In genomic region chr6:142884128-142884527, GRCm38 (mm10) we compare ENCODE assay signal across 8 mouse cellular contexts.
DNase-seq lines count a peak whose midpoint lies in the region; ATAC-seq lines count a peak whose summit lies in the region.

No protein-coding gene starts in this region.

- H3K4me1 ChIP-seq in kidney, embryonic 15.5 days, result peaks cover 16% of the 10 kb centered on the region

- 64% methylated on average over 9 of the region's 9 CpGs for WGBS in kidney, embryonic 15.5 days

- peak; percentile 42 for ATAC-seq in CD4-positive, CD25-positive, alpha-beta regulatory T cell, adult 4 months
- ATAC-seq in kidney, embryonic 15.5 days (replicated peaks; ENCODE audit: low FRiP score), result peak; percentile 61; the same call in 1 of the 2 replicates

- H3K4me2 ChIP-seq in kidney, embryonic 15.5 days, result no peak overlapping the region

- H3K27me3 ChIP-seq in kidney, embryonic 15.5 days, result no peaks in the 10 kb centered on the region

- H3K36me3 ChIP-seq in kidney, embryonic 15.5 days, result no peaks in the 10 kb centered on the region

- DNase-seq in adrenal gland, postnatal 10 days, result peak; percentile 12
- no peak for DNase-seq in adrenal gland, adult 2 months
- DNase-seq in natural killer cell, adult 2 months (ENCODE audit: low spot score in 2 of 2), result peak; percentile 42 to 51
- no peak for DNase-seq in layer of hippocampus, postnatal 10 days (ENCODE audit: low spot score in 2 of 2)
- no peak for DNase-seq in adipocyte (ENCODE audit: low spot score)
- DNase-seq in ovary, postnatal 14 days (ENCODE audit: low spot score), result no peak

- 0 out of 2 replicates have a peak overlapping the region, but pooled peaks have one; percentile 19 for H3K27ac ChIP-seq in kidney, embryonic 15.5 days

- H3K9ac ChIP-seq in kidney, embryonic 15.5 days, result no peak overlapping the region

- H3K9me3 ChIP-seq in kidney, embryonic 15.5 days (replicated peaks), result no peaks in the 10 kb centered on the region

- H3K4me3 ChIP-seq in kidney, embryonic 15.5 days (replicated peaks), result no peak overlapping the region

Comparison
In these comparisons a context has a peak if more than half of its experiments do, and no peak if none do; other contexts are left out.
1. DNase-seq: peak in adrenal gland, postnatal 10 days (single experiment) and natural killer cell, adult 2 months (2 of 2); none in adrenal gland, adult 2 months (single experiment), layer of hippocampus, postnatal 10 days (0 of 2), adipocyte (single experiment) and ovary, postnatal 14 days (single experiment).